Mouse (Mus musculus) limb, embryonic 11.5 days (tissue): Measurements from ENCODE around the gene Pole4. TPM values are rescaled to one million over a fixed set of nuclear protein-coding genes. Genes with fewer than 3 reads are reported as not detected.

ENCODE experiments used
- ATAC-seq: fragments of 200-750 bp; cut with Nextera tagmentation; 2 replicates; pipeline ENCODE4 v1.8.0; 2017; ENCODE audit warnings: low read depth; ENCODE audit not compliant: insufficient number of reproducible peaks, low FRiP score, low TSS enrichment
- DNase-seq: peaks from one replicate; pipeline ENCODE4 v3.0.0-alpha.2; 2015; ENCODE audit warnings: low spot score
- H3K27ac ChIP-seq: fragments of 300-500 bp; sonication (generic); replicated peaks from 2 replicates; pipeline ENCODE4 v1.5.1; 2014; ENCODE audit warnings: low read depth, mild to moderate bottlenecking, low read length
- H3K27me3 ChIP-seq: fragments of 300-500 bp; sonication (generic); 2 replicates; pipeline ENCODE4 v1.6.1; 2014; ENCODE audit warnings: mild to moderate bottlenecking, low read length, mixed read lengths; ENCODE audit not compliant: control insufficient read depth, insufficient read depth
- H3K36me3 ChIP-seq: fragments of 300-500 bp; sonication (generic); 2 replicates; pipeline ENCODE4 v1.6.1; 2014; ENCODE audit warnings: mild to moderate bottlenecking, low read length, moderate library complexity, mixed read lengths; ENCODE audit not compliant: control insufficient read depth, insufficient read depth
- H3K4me1 ChIP-seq: fragments of 300-500 bp; sonication (generic); 2 replicates; pipeline ENCODE4 v1.6.1; 2014; ENCODE audit warnings: low read length, mixed read lengths; ENCODE audit not compliant: control insufficient read depth, insufficient read depth
- H3K4me2 ChIP-seq: fragments of 300-500 bp; sonication (generic); 2 replicates; pipeline ENCODE4 v1.6.1; 2014; ENCODE audit warnings: low read depth, mild to moderate bottlenecking, moderate library complexity; ENCODE audit not compliant: severe bottlenecking
- H3K4me3 ChIP-seq: fragments of 300-500 bp; sonication (generic); 2 replicates; pipeline ENCODE4 v1.5.1; 2014; ENCODE audit warnings: low read depth, low read length
- H3K9ac ChIP-seq: fragments of 300-500 bp; sonication (generic); 2 replicates; pipeline ENCODE4 v1.6.1; 2014; ENCODE audit warnings: mild to moderate bottlenecking, low read length
- H3K9me3 ChIP-seq: fragments of 300-500 bp; sonication (generic); 2 replicates; pipeline ENCODE4 v1.6.1; 2016; ENCODE audit warnings: low read length; ENCODE audit not compliant: control insufficient read depth
- WGBS: fragments of 180-500 bp; shearing (Covaris S2); extraction: QIAGEN DNeasy Blood & Tissue Kit; methylation state at CpG from one replicate; pipeline ENCODE4 v1.1.7; 2014; 5-methylcytosine and 5-hydroxymethylcytosine counted together
- polyA plus RNA-seq: library from polyadenylated mRNA; unstranded; fragments of >200 nt; fragmentation: Nextera tagmentation; extraction: Ambion mirVana; gene quantifications from 2 replicates; pipeline ENCODE4 v1.2.1, GENCODE M21; 2014

Pole4 gene
- polyA plus RNA-seq, 1 experiment from 2014 or later, result 105 TPM

DNA sequence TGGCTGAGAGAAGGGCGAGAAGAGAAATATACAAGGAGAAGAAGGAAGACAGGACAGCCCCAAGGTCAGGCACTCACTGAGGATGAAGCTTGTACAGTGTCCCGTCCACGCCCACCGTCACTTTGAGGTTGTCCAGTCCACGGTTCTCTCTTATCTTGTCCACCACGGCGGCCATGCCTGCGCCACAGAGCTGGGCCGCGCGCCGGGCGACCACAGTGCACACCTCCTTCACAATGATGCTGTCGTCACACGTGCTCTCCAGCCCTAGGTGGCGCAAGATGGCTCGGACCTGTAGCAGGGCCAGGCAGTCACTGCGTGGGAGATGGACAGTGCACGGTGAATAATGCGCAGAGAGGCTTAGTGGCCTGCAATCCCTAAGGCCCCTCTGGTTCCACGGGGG, 23.5 kb upstream of the Pole4 start:
- Histone ChIP-seq H3K4me2 (no peak overlapping the region), H3K4me3 (no peak overlapping the region), H3K36me3 (peaks cover 8% of the 10 kb centered on the region), H3K9ac (no peak overlapping the region), H3K4me1 (no peaks in the 10 kb centered on the region), H3K27me3 (no peaks in the 10 kb centered on the region), H3K27ac (no peak overlapping the region), H3K9me3 (no peaks in the 10 kb centered on the region)
- DNase-seq, result no peak
- no peak for ATAC-seq
- WGBS, result 96% methylated on average over 21 of the region's 21 CpGs

DNA sequence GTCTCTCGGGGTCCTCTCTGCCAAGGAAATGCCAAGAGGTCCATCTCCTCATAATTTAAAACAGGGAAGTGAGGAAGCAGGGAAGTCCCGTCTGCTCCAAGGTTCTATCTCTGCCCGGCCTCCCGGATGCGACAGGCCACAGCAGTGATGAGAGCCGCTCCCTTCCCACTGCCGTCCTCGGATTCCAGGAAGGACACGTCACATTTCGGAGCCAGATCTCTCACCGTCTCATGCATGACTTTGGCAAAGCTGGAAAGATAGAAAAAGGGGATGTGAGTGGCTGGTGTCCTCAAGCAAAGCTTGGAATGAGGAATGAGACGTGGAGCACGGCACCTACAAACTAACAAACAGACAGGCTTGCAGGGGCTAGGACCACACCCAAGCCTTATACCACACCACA, 22.0 kb upstream of the Pole4 start:
- Histone ChIP-seq H3K9me3 (no peaks in the 10 kb centered on the region), H3K4me1 (peaks cover 4% of the 10 kb centered on the region; the same call in 1 of the 2 replicates), H3K4me2 (no peak overlapping the region), H3K9ac (no peak overlapping the region), H3K27me3 (no peaks in the 10 kb centered on the region), H3K27ac (no peak overlapping the region), H3K4me3 (no peak overlapping the region), H3K36me3 (peaks cover 8% of the 10 kb centered on the region)
- ATAC-seq, result no peak
- DNase-seq, result no peak
- WGBS, result 93% methylated on average over 13 of the region's 13 CpGs

DNA sequence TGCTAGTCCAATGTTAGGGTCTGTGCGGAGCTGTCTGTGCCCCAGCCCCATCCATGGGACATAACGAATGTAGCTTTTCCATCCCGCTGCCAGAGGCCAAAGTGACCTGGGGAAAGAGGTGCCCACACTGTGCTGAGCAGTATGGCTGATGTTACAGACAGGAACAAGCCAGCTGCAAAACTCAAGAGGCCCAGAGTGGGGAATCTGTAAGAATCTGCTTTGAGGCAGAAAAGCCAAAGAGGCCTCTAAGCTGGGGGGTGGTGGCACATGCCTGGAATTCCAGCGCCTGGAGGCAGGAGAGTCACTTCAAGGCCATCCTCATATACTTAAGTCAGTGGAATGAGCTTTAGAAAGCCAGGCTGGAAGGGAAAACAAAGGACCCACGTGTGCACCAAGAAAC, 18.2 kb upstream of the Pole4 start:
- peak; percentile 45 for DNase-seq
- Histone ChIP-seq H3K9me3 (no peaks in the 10 kb centered on the region), H3K4me3 (no peak overlapping the region), H3K9ac (peak overlapping the region; percentile 22; the same call in 1 of the 2 replicates), H3K4me2 (no peak overlapping the region), H3K36me3 (peaks cover 2% of the 10 kb centered on the region), H3K27me3 (no peaks in the 10 kb centered on the region), H3K4me1 (peaks cover 4% of the 10 kb centered on the region; the same call in 1 of the 2 replicates), H3K27ac (0 out of 2 replicates have a peak overlapping the region, but pooled peaks have one; percentile 42)
- 0 out of 2 replicates have a peak, but pooled peaks have one; percentile 26 for ATAC-seq
- WGBS, result 49% methylated on average over 5 of the region's 5 CpGs

DNA sequence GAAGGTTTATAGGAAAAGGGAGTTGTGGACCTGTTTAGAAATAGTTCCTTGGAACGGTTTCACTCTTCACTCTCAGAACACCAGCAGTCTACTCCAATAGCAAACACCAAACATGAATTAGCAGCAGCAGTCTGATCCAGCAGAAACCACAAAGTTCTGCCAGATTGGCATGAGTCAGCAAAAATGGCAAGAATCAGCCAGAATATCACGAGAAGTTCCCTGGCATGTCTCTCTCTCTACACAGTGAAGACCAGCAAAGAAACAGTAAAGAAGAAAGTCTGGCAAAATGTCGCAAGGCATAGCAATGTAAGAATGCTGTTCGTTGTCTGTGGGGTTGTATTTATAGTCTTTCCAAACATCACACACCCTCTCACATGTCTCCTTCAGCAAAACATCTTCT, 11.0 kb upstream of the Pole4 start:
- ATAC-seq (no peak), DNase-seq (no peak)
- H3K27ac ChIP-seq, result no peak overlapping the region
- WGBS, result 84% methylated on average over 4 of the region's 4 CpGs
- no peak overlapping the region for H3K4me2 ChIP-seq
- no peaks in the 10 kb centered on the region for H3K36me3 ChIP-seq
- no peaks in the 10 kb centered on the region for H3K4me1 ChIP-seq
- H3K4me3 ChIP-seq, result no peak overlapping the region
- no peaks in the 10 kb centered on the region for H3K27me3 ChIP-seq
- no peak overlapping the region for H3K9ac ChIP-seq
- no peaks in the 10 kb centered on the region for H3K9me3 ChIP-seq

DNA sequence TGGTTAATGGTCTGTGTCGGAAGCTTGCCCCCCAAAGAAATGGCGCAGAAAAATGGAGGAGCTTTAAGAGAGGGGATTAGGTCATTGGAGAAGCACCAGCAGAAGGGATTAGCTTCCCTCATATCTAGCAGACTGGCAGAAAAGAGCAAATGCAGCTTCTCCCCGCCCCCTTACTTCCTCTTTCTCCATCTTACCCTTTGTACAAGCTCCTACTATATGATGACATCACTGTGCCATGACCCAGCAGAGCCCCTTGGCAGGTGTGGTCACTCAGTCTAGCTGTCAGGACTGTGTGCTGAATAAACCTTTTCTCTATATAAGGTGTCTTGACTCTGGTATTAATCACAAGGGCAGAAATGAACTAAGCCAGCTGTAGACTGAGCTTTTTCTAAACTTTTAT, 10.5 kb upstream of the Pole4 start:
- Histone ChIP-seq H3K36me3 (no peaks in the 10 kb centered on the region), H3K4me3 (no peak overlapping the region), H3K27ac (no peak overlapping the region), H3K4me2 (no peak overlapping the region), H3K27me3 (no peaks in the 10 kb centered on the region), H3K9me3 (no peaks in the 10 kb centered on the region), H3K9ac (no peak overlapping the region), H3K4me1 (no peaks in the 10 kb centered on the region)
- no peak for DNase-seq
- no peak for ATAC-seq
- WGBS, result 95% methylated on average over 3 of the region's 3 CpGs

DNA sequence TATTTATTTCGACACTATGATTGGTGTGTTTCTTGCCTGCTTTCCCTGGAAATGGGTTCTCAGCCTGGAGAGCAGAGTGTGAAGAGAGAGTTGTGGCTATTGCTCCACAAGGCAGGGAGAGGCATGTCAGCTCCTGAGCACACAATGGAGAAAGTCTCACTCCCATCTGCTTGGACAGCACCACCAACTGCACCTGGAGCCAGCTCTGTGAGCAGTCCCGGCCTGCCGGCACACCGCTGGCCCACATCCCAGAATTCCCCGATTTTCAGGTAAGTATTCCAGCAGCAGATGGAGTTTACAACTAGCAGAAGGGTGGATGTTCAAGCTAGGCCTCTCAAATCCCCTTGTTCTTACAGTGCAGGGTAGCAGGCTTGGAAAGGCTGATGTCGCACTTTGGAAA, 10.1 kb upstream of the Pole4 start:
- H3K27ac ChIP-seq, result no peak overlapping the region
- H3K4me2 ChIP-seq, result no peak overlapping the region
- no peak overlapping the region for H3K9ac ChIP-seq
- H3K4me1 ChIP-seq, result no peaks in the 10 kb centered on the region
- H3K36me3 ChIP-seq, result no peaks in the 10 kb centered on the region
- ATAC-seq (no peak), DNase-seq (no peak)
- H3K27me3 ChIP-seq, result no peaks in the 10 kb centered on the region
- H3K4me3 ChIP-seq, result no peak overlapping the region
- H3K9me3 ChIP-seq, result no peaks in the 10 kb centered on the region
- WGBS, result 88% methylated on average over 6 of the region's 6 CpGs

DNA sequence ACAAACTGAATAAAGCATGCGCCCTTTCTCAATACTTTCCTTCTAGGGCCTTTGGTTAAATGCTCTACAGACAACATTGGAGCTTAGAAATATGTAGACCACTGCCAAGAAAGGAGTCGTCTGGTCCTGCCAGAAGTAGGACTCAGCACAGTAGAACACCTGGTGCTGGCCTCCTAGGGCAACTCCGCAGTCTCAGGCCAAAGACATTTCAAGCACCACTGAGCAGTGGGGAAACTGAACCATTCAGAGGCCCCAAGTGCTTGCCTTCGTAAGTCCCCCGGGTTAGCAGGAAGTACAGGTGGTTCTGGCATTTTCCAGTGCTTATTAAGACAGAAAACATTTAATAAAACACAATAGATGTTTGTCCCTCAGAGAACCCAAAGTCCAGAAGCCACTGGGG, 9.7 kb upstream of the Pole4 start:
- no peak overlapping the region for H3K4me2 ChIP-seq
- no peaks in the 10 kb centered on the region for H3K9me3 ChIP-seq
- no peak overlapping the region for H3K27ac ChIP-seq
- no peaks in the 10 kb centered on the region for H3K4me1 ChIP-seq
- no peak overlapping the region for H3K4me3 ChIP-seq
- WGBS, result 91% methylated on average over 5 of the region's 5 CpGs
- no peaks in the 10 kb centered on the region for H3K36me3 ChIP-seq
- no peaks in the 10 kb centered on the region for H3K27me3 ChIP-seq
- ATAC-seq (no peak), DNase-seq (no peak)
- no peak overlapping the region for H3K9ac ChIP-seq

DNA sequence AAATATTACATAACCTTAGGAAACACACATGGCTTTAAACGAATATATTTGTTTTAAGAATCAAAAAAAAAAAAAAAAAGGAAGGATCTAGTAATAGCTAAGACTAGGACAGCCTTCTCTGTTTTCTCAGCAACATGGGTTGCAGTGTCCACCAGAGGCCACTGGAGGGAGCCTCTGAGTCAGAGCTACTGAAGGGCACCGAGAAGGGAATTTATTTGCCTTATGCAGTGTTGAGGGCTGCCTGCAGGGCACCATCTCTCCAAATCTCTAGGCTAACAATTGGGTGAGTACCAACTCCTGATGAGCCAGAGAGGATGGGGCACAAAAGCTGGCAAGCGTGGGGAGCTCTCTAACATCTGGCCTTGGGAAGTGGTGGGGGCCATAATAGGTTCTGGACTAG, 9.1 kb upstream of the Pole4 start:
- Histone ChIP-seq H3K27ac (no peak overlapping the region), H3K36me3 (no peaks in the 10 kb centered on the region), H3K4me3 (no peak overlapping the region), H3K9ac (no peak overlapping the region), H3K27me3 (no peaks in the 10 kb centered on the region), H3K4me2 (no peak overlapping the region), H3K9me3 (no peaks in the 10 kb centered on the region), H3K4me1 (no peaks in the 10 kb centered on the region)
- no peak for ATAC-seq
- WGBS, result 19% methylated on average over 3 of the region's 3 CpGs
- DNase-seq, result peak; percentile 83

DNA sequence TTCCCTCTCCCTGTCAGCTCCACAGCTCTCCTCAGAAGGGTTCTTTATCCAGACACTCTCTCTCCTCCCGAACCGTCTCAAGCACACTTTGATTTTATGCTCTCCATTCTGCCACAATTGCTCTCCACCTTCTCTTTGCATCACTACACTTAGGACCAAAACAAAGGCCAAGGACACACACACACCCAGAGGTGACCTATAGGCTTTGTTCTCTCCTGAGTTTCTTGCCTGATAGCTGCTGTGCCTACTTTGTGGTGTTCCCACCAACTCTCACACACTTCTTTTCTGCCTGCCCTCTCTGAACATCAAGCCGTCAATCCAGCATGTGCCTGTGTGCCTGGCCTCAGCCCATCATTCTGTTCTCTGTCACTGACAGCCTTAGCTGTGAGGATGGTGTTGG, 2.6 kb upstream of the Pole4 start:
- WGBS, result 76% methylated on average over 3 of the region's 3 CpGs
- H3K36me3 ChIP-seq, result no peaks in the 10 kb centered on the region
- no peak overlapping the region for H3K4me2 ChIP-seq
- no peaks in the 10 kb centered on the region for H3K4me1 ChIP-seq
- H3K9ac ChIP-seq, result no peak overlapping the region
- no peak overlapping the region for H3K4me3 ChIP-seq
- no peak for DNase-seq
- ATAC-seq, result no peak
- H3K9me3 ChIP-seq, result no peaks in the 10 kb centered on the region
- H3K27ac ChIP-seq, result no peak overlapping the region
- H3K27me3 ChIP-seq, result no peaks in the 10 kb centered on the region
